Mouse (Mus musculus) adipose tissue, adult 10 weeks (tissue): ENCODE results near the gene Hnrnph3. TPM values are rescaled to one million over a fixed set of nuclear protein-coding genes. Genes with fewer than 3 reads are reported as not detected.

Experiments
- polyA plus RNA-seq: library from polyadenylated mRNA; stranded (reverse); fragments of 350-450 nt; fragmentation: Illumina TruSeq; extraction: RNeasy Lipid Tissue Mini Kit (QIAGEN cat#74804); gene quantifications from one replicate; pipeline ENCODE4 v1.2.3, GENCODE M21; 2014; ENCODE audit warnings: low read depth, low replicate concordance

Hnrnph3 gene
- 56.8 TPM for polyA plus RNA-seq

GRCm38 (mm10) chr10:63023749-63024579, at the start of gene Hnrnph3, which contains the start of gene Pbld2:
Hnrnph3 (minus strand) TSS chr10:63024217.
Pbld2 (plus strand) TSS chr10:63024315.

GRCm38 (mm10) chr10:63059862-63060261, 35.8 kb upstream of the Hnrnph3 start, which contains the start of gene Pbld1:
Pbld1 (plus strand) TSS chr10:63060162.

GRCm38 (mm10) chr10:62980039-62980954, 43.7 kb downstream of the Hnrnph3 start, which contains the start of gene Rufy2:
Rufy2 (plus strand) TSS chr10:62980223.

Other genes starting within 250 kb of the Hnrnph3 start
- gene Ccar1, start 231.9 kb downstream of the Hnrnph3 start, polyA plus RNA-seq, result 38.4 TPM
- gene Tet1, start 115.2 kb downstream of the Hnrnph3 start, polyA plus RNA-seq, result 0.43 TPM
- gene Slc25a16, start 103.6 kb downstream of the Hnrnph3 start, polyA plus RNA-seq, result 30.6 TPM
- gene Dna2, start 77.2 kb downstream of the Hnrnph3 start, polyA plus RNA-seq, result 2.9 TPM
- 8.2 TPM for gene Rufy2, start 44.0 kb downstream of the Hnrnph3 start, polyA plus RNA-seq
- 6.3 TPM for gene Pbld2, start 98 bp upstream of the Hnrnph3 start, polyA plus RNA-seq
- 3.2 TPM for gene Pbld1, start 35.9 kb upstream of the Hnrnph3 start, polyA plus RNA-seq
- not detected for gene Atoh7, start 75.4 kb upstream of the Hnrnph3 start, polyA plus RNA-seq
- 0.21 TPM for gene Mypn, start 179.7 kb upstream of the Hnrnph3 start, polyA plus RNA-seq
- gene Herc4, start 219.6 kb upstream of the Hnrnph3 start, polyA plus RNA-seq, result 29.4 TPM